Mouse (Mus musculus): ENCODE data around the gene Tlr13.

The Tlr13 gene

GRCm38 (mm10) chrX:106142936-106143335 is at the start of gene Tlr13:
Gene Tlr13 (plus strand): TSS chrX:106143204.
- no peak for DNase-seq (ENCODE audit: low spot score in 2 of 2)

DNA sequence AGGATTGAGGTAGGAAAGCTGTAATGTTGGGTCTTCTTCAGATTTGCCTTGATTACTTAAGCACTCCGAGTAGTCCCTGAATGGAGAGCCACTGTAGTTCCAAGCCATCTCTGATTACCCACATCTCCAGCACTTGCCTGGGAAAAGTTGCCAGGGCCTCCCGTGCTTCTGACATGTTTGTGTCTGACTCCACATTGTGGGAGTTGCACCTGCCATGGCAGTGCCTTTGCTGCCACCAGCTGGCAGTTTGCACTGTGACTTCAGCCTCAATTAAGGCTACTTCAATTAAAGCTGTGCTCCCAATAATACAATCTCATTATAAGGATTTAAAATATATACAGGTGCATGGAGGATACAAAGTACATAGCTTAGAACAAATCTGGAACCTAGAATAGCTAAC is 37.5 kb upstream of the Tlr13 start:
- DNase-seq (ENCODE audit: low spot score in 2 of 2) = no peak

DNA sequence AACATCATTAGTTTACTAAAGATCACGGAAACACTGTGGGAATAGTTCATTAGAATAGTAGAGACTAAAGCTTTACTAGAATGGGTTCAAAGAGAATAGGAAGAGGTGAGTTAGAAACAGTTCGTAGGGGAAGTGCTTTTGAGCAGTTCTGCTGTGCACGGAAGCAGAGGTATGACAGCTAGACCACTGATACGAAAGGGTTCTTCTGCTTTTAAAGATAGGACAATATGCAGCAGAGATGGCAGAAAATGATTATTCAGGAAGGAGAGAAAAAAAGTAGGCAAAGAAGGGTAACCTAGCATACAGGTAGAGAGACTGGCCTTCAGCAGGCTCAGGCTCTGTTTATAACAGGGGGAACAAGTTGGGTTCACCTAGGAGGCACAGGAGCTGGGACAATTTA is 29.1 kb upstream of the Tlr13 start:
- DNase-seq (ENCODE audit: low spot score in 2 of 2) = no peak

- no peak for DNase-seq (ENCODE audit: low spot score in 2 of 2)
Observed at GRCm38 (mm10) chrX:106114674-106115073, 28.3 kb upstream of the Tlr13 start.

DNA sequence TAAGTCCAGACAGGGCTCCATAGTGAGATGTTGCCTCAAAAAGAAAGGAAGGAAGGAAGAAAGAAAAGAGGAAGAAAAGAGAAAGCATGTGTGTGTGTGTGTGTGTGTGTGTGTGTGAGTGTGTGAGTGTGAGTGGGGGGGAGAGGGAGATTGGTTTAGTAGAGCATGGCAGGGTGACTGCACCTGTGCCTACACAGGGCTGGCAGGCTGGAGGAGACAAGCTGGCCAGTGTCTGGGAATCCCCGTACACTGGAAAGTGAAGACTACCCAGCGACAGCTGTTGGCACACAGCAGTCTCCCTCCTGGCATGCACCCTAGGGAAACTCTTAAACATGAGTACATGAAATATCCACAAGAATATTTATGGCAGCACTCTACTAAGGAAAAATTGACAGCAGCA is 20.2 kb upstream of the Tlr13 start:
- DNase-seq (ENCODE audit: low spot score in 2 of 2) = no peak

DNA sequence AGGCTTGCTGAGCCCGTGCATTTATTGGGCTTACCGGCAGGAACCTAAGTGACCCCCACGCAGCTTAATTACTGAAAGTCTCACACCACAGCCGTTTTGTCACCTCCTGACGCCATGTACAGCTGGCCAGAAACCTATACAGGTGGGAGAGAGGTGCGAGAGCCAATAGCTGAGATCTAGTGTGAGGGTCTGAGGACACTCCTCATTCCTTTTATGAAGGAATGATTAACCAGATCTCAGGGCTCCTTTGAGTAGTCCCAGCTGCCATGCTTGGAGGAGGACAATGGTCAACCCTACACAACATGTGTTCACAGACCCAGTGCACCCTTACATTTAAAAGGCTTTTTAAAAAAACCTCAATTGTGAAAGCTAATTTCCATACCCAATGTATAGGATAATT is 14.7 kb upstream of the Tlr13 start:
- no peak for DNase-seq (ENCODE audit: low spot score in 2 of 2)

DNA sequence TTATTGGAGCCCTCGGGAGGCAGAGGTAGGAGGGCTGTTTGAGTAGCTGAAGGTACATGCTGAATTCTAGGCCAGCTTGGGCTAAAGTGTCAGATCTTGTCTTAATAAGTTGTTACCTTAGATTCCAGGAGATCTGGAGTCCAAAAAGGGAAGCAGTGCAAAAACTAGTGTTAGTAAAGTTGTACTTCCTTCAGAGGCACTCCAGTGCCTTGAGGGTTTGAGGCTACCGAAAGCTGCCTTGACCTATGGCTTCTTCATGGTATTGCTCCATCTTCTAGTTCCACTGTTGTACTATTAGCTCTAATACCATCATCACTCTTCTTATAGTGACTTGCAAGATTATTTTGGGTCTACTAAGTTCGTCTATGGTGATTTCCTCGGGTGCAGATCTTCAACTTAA is 13.1 kb upstream of the Tlr13 start:
- no peak for DNase-seq (ENCODE audit: low spot score in 2 of 2)

DNA sequence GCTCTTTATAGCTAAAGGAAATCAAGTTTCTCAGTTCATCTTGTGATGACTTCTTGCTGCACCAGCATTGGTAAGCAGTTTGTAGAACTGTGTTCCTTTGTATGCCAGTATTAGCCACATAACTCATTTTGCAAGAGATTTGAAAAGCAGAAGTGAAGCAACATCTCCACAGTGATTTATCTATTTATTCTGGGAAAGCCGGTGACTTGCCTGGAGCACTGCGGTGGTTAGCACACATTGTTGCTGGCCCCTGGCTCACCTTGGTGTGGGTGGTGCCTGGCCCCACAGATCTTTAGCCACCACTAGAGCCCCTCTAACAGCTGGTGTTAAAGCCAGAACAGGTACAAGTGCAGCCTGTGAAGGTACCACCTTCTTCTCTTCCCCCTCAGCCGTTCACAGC is 8.1 kb upstream of the Tlr13 start:
- DNase-seq (ENCODE audit: low spot score in 2 of 2) = no peak

- DNase-seq (ENCODE audit: low spot score in 2 of 2) = no peak
Observed at GRCm38 (mm10) chrX:106135484-106135883, 7.5 kb upstream of the Tlr13 start.

GRCm38 (mm10) chrX:106135916-106136575 is 7.0 kb upstream of the Tlr13 start:
- DNase-seq (ENCODE audit: low spot score in 2 of 2) = no peak

DNA sequence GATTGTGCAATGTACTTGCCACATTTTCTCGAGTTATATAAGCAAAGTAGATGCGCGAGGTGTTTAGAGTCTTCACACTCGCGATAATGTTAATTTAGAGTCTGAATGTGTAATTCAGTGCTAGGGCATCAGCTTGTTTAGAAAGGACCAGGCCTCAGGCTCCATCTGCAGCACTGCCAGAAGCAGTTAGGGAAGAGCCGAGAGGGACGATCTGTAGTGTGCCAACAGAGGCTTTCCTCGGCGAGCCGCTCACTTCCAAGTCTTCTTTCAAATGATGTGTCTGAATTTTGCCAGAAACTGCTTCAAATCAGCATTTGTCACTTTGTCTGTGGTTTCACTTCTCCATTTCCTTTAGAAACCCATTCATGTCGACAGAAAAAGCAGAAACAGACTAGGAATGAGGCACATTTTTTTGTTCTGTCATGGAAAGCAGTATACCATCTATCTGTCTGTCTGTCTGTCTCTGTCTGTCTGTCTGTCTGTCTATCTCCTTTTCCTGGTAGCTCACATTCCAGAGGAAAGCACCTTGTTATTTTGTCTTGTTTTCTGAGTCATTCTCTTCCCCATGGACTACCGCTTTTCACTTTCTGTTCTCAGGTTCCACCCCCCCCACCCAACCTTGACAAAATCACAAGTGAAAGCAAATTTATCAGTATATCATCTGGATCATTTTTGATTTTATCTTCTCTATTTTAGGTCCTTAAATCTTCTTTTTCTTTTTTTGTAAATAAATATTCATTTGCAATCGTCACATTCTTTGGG is 3.5 kb upstream of the Tlr13 start:
- DNase-seq (ENCODE audit: low spot score in 2 of 2) = no peak

DNA sequence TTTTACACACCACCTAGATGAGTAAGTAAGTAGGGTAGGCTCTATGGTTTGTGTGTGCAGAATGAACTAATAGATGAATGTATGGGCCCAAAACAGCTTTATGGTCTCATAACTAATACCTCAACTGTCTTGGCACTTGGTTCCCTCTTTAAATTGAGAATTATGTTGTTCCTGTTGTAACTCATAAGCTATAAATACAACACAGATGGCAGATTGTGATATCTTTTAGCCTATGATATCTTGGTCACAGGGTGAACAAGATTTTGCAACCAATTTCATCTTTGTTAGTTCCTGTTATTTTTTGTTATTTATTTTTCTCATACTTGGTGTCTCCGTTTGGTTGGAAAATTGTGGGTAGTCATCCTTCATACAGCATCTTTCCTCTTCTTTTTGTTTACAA is 5.2 kb downstream of the Tlr13 start:
- DNase-seq (ENCODE audit: low spot score in 2 of 2) = no peak

GRCm38 (mm10) chrX:106149460-106149859 is 6.5 kb downstream of the Tlr13 start:
- no peak for DNase-seq (ENCODE audit: low spot score in 2 of 2)

DNA sequence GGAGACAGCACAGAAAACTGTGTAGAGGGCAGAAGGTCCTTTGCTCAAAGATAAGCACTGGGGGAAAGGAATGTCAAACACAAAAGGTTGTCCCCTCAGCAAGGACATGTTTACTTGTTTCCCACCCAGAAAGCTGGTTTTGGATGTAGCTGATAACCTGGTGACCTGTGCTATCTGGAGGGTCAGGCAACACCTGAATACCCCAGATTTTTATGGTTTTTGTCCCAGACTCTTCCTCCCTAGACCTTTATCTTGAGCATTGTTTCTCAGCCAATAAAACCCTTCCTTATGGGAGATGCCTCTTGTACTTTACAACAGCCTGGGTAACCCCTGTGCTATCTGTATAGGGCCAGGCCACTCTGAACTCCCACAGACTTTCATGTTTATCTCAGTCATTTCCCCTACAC is 11.2 kb downstream of the Tlr13 start:
- no peak for DNase-seq (ENCODE audit: low spot score in 2 of 2)

DNA sequence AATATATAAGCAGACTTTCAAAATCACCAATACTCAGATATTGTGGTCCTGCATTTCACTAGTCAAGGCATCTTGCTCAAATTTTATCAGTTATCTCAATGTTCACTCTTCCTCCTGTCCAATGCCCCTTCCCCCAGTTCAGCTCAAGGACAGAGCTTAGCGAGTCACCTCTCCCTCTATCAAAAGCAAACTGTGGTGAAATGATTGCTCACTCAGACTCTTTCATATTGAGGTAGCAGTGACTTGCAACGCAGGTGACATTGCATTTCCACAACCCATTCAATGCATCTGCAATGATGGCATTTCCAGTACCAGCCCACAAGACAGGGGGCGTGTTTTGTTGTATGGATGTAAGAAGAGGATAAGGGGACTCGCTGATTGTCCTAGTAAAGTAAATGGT is 12.9 kb downstream of the Tlr13 start:
- no peak for DNase-seq (ENCODE audit: low spot score in 2 of 2)

DNA sequence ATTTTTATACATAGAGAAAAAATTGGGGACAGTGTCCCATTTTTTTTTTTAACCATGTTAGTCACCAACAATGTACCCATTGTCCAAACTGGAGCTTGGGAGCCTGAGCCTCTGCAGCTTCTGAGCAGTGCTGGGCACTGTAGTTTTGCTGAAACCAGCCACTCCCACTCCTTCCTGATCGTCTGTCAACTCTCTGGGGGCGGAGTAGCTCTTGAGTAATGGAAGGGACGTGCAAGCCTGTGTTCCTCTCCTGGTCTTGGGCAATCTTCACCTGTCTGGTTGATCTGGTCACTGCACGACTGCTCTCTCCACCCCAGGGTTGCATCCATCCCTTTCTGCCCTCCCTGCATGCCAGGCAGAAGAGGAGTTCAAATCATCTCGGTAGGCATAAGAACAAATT is 21.0 kb downstream of the Tlr13 start:
- DNase-seq (ENCODE audit: low spot score in 2 of 2) = no peak

DNA sequence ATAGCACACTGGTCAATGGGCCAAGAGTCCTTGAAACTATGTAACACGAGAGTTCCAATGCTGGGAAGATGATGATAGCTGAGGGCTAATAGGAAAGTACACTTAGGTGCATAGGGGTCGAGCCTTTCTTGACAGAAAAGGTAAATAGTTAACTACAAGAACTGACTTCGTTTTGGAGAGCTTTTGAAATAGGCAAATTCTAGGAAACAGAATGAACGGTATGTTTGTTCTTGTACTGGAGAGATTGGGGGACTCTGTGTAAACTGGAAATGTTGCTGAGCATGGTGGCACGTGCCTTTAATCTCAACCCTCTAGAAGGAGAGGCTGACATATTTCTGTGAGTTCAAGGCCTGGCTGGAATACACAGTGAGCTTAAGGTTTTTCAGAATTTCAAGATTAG is 21.6 kb downstream of the Tlr13 start:
- DNase-seq (ENCODE audit: low spot score in 2 of 2) = no peak

- DNase-seq (ENCODE audit: low spot score in 2 of 2) = no peak
Observed at GRCm38 (mm10) chrX:106165089-106165488, 22.1 kb downstream of the Tlr13 start.

DNA sequence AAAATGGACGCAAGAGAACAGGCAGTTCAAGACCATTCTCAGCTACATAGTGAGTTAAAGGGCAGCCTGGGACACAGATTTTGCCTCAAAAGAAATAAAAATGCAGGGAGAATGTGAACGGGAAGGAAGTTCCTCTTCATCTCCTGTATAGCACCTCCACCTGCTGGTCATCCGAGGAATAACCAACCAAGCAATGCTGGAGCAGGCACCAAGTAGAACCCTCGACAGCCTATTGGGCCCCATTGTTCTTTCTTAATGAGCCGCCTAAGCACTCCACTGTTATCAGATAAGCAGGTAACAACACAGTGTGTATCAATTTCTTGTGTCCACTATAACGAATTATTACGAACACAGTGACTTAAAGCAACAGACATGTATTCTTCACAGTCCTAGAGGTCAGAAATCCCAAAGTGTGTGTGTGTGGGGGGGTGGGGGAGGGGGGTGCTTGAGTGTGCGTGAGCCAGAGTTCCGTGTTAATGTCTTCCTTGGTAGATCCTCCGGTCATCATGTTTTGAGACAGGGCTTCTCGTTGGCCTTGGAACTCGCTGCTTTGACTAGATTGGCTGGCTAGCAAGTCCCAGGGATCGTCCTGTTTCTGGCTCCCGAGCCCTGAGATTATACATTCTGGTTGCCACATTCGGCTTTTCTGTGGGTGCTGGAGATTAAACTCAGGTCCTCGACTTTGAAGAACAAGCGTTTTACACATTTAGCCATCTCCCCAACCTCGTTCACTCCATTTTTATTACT is 28.3 kb downstream of the Tlr13 start:
- peak; percentile 51 to 74 for DNase-seq (ENCODE audit: low spot score in 2 of 2)

- DNase-seq (ENCODE audit: low spot score in 2 of 2) = no peak
Observed at GRCm38 (mm10) chrX:106171853-106172154, 28.8 kb downstream of the Tlr13 start.

- DNase-seq (ENCODE audit: low spot score in 2 of 2) = no peak
Observed at GRCm38 (mm10) chrX:106176331-106176730, 33.3 kb downstream of the Tlr13 start.

- DNase-seq (ENCODE audit: low spot score in 2 of 2) = no peak
Observed at GRCm38 (mm10) chrX:106184279-106184678, 41.3 kb downstream of the Tlr13 start.

DNA sequence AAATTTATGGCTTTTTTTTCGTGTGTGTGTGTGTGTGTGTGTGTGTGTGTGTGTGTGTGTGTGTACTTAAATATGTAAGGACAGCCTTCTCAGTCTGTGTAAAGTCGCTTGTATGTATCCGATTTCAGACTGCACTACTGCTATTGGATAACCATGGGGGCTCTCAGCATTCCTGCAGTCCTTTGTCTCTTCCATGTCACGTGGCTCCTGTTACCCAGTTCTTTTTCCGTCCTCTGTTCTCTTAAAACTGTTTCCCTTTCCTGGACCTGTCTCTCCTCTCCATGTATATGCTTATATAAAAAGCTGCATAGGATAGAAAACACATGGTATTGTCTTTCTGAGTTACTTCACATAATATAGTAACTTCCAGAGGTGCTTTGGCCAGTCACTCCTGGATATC is 42.7 kb downstream of the Tlr13 start:
- DNase-seq (ENCODE audit: low spot score in 2 of 2) = no peak

Measured in urinary bladder, postnatal 4 days (tissue).